Mouse (Mus musculus): Measurements from ENCODE around the gene Hspe1. TPM values are rescaled to one million over a fixed set of nuclear protein-coding genes. Genes with fewer than 3 reads are reported as not detected.

Hspe1 gene
- polyA plus RNA-seq, 1 experiment from 2014 or later = 434 TPM

- Histone ChIP-seq H3K4me2 (no peak overlapping the region), H3K27ac (no peak overlapping the region), H3K9me3 (no peaks in the 10 kb centered on the region), H3K4me1 (peaks cover 10% of the 10 kb centered on the region), H3K36me3 (peaks cover 29% of the 10 kb centered on the region), H3K27me3 (no peaks in the 10 kb centered on the region), H3K4me3 (no peak overlapping the region), H3K9ac (no peak overlapping the region)
- no peak for ATAC-seq (ENCODE audit: insufficient number of reproducible peaks, insufficient read depth, low FRiP score, low TSS enrichment, low read depth)
- 89% methylated on average over 1 of the region's 1 CpGs for WGBS
Measured at GRCm38 (mm10) chr1:55135846-55136245, 47.9 kb downstream of the Hspe1 start.

Other genes with a start within 250 kb of the Hspe1 start
- 25.8 and 36.7 TPM in 2 replicates for gene Ankrd44, start 161.7 kb upstream of the Hspe1 start, polyA plus RNA-seq (2015; fragmentation: Nextera tagmentation; extraction: Ambion mirVana)
- 339 and 381 TPM in 2 replicates for gene Sf3b1, start 60.7 kb upstream of the Hspe1 start, polyA plus RNA-seq (2015; fragmentation: Nextera tagmentation; extraction: Ambion mirVana)
- 18.2 and 19.1 TPM in 2 replicates for gene Coq10b, start 35.4 kb upstream of the Hspe1 start, polyA plus RNA-seq (2015; fragmentation: Nextera tagmentation; extraction: Ambion mirVana)
- 330 and 337 TPM in 2 replicates for gene Hspd1, start 111 bp downstream of the Hspe1 start, polyA plus RNA-seq (2015; fragmentation: Nextera tagmentation; extraction: Ambion mirVana)
- 149 and 165 TPM in 2 replicates for gene Mob4, start 43.1 kb downstream of the Hspe1 start, polyA plus RNA-seq (2015; fragmentation: Nextera tagmentation; extraction: Ambion mirVana)
- gene Rftn2, start 138.7 kb downstream of the Hspe1 start, polyA plus RNA-seq (2015; fragmentation: Nextera tagmentation; extraction: Ambion mirVana) = 30.2 and 32.2 TPM in 2 replicates
- gene Mars2, start 149.0 kb downstream of the Hspe1 start, polyA plus RNA-seq (2015; fragmentation: Nextera tagmentation; extraction: Ambion mirVana) = 2.4 and 2.8 TPM in 2 replicates